Mouse (Mus musculus) liver, adult 2 months (tissue): ENCODE data around the gene Tbpl1.

Source experiments
- CTCF ChIP-seq: fragments of 200-500 bp; IDR thresholded peaks from 2 replicates; pipeline ENCODE4 v1.5.1; 2011; ENCODE audit warnings: low read depth, low read length, control low read depth
- POLR2A ChIP-seq: fragments of 200-500 bp; IDR thresholded peaks from 2 replicates; pipeline ENCODE4 v1.6.1; 2011; ENCODE audit warnings: low read length, control low read depth; ENCODE audit not compliant: insufficient read depth; ENCODE audit errors: extremely low read depth

GRCm38 (mm10) chr10:22746334-22747322 is 14.9 kb upstream of the Tbpl1 start:
- TF ChIP-seq POLR2A (no peak), CTCF (no peak)
